8 mouse cellular contexts compared by ENCODE assay signal in genomic region chr2:18195691-18196396, GRCm38 (mm10).
DNase-seq lines count a peak whose midpoint lies in the region; ATAC-seq lines count a peak whose summit lies in the region.

No protein-coding gene starts in this region.

- no peak for DNase-seq in forebrain, embryonic 11.5 days (ENCODE audit: low spot score)
- peak; percentile 91 for DNase-seq in 3T3-L1 (ENCODE audit: low read depth, low spot score)
- DNase-seq in fat pad, adult 2 months (ENCODE audit: extremely low read depth, low read depth, low spot score), result peak; percentile 55
- no peak for DNase-seq in layer of hippocampus, adult 8-10 months (ENCODE audit: low spot score in 2 of 2)
- DNase-seq in midbrain, embryonic 10.5 days (ENCODE audit: low spot score), result no peak
- DNase-seq in urinary bladder, postnatal 25 days (ENCODE audit: low spot score), result no peak

- no peaks in the 10 kb centered on the region for H3K27me3 ChIP-seq in forebrain, embryonic 12.5 days
- H3K27me3 ChIP-seq in forebrain, embryonic 11.5 days (ENCODE audit: control insufficient read depth, insufficient read depth, low read length), result no peaks in the 10 kb centered on the region
- no peaks in the 10 kb centered on the region for H3K27me3 ChIP-seq in limb, embryonic 15.5 days
- H3K27me3 ChIP-seq in midbrain, embryonic 10.5 days (ENCODE audit: low read depth, poor library complexity, severe bottlenecking), result no peaks in the 10 kb centered on the region

- 85% methylated on average over 3 of the region's 3 CpGs for WGBS in forebrain, embryonic 12.5 days
- WGBS in forebrain, embryonic 11.5 days, result 93% methylated on average over 3 of the region's 3 CpGs
- WGBS in limb, embryonic 15.5 days, result 58% methylated on average over 3 of the region's 3 CpGs
- 94% methylated on average over 3 of the region's 3 CpGs for WGBS in midbrain, embryonic 10.5 days

- peak; percentile 30; the same call in 1 of the 2 replicates for ATAC-seq in forebrain, embryonic 12.5 days (ENCODE audit: low FRiP score)
- no peak for ATAC-seq in forebrain, embryonic 11.5 days (replicated peaks; ENCODE audit: low FRiP score)
- ATAC-seq in limb, embryonic 15.5 days (ENCODE audit: insufficient number of reproducible peaks, low FRiP score, low TSS enrichment, low read depth), result peak; percentile 58; the same call in 1 of the 2 replicates

- no peak overlapping the region for H3K4me3 ChIP-seq in forebrain, embryonic 12.5 days (replicated peaks)
- H3K4me3 ChIP-seq in forebrain, embryonic 11.5 days (ENCODE audit: low read depth, low read length), result no peak overlapping the region
- H3K4me3 ChIP-seq in limb, embryonic 15.5 days, result no peak overlapping the region
- no peak overlapping the region for H3K4me3 ChIP-seq in midbrain, embryonic 10.5 days

- H3K4me2 ChIP-seq in forebrain, embryonic 12.5 days, result no peak overlapping the region
- no peak overlapping the region for H3K4me2 ChIP-seq in forebrain, embryonic 11.5 days (ENCODE audit: low read depth, low read length, severe bottlenecking)
- no peak overlapping the region for H3K4me2 ChIP-seq in limb, embryonic 15.5 days

- no peak overlapping the region for H3K9ac ChIP-seq in forebrain, embryonic 12.5 days
- H3K9ac ChIP-seq in forebrain, embryonic 11.5 days (ENCODE audit: low read length), result no peak overlapping the region
- no peak overlapping the region for H3K9ac ChIP-seq in limb, embryonic 15.5 days

- peaks cover 31% of the 10 kb centered on the region for H3K36me3 ChIP-seq in forebrain, embryonic 12.5 days (replicated peaks)
- no peaks in the 10 kb centered on the region; the same call in 1 of the 2 replicates for H3K36me3 ChIP-seq in forebrain, embryonic 11.5 days (ENCODE audit: control insufficient read depth, insufficient read depth, low read length)
- peaks cover 11% of the 10 kb centered on the region for H3K36me3 ChIP-seq in limb, embryonic 15.5 days
- H3K36me3 ChIP-seq in midbrain, embryonic 10.5 days, result peaks cover 77% of the 10 kb centered on the region

- H3K9me3 ChIP-seq in forebrain, embryonic 12.5 days, result no peaks in the 10 kb centered on the region
- no peaks in the 10 kb centered on the region for H3K9me3 ChIP-seq in forebrain, embryonic 11.5 days (ENCODE audit: control insufficient read depth, low read length)
- no peaks in the 10 kb centered on the region for H3K9me3 ChIP-seq in limb, embryonic 15.5 days
- H3K9me3 ChIP-seq in midbrain, embryonic 10.5 days (replicated peaks), result no peaks in the 10 kb centered on the region

- H3K27ac ChIP-seq in forebrain, embryonic 12.5 days, result no peak overlapping the region
- H3K27ac ChIP-seq in forebrain, embryonic 11.5 days (ENCODE audit: low read depth, low read length), result no peak overlapping the region
- no peak overlapping the region for H3K27ac ChIP-seq in limb, embryonic 15.5 days
- no peak overlapping the region for H3K27ac ChIP-seq in midbrain, embryonic 10.5 days (replicated peaks)

- H3K4me1 ChIP-seq in forebrain, embryonic 12.5 days, result no peaks in the 10 kb centered on the region
- no peaks in the 10 kb centered on the region for H3K4me1 ChIP-seq in forebrain, embryonic 11.5 days (replicated peaks; ENCODE audit: control insufficient read depth, insufficient read depth, low read length)
- 0 out of 2 replicates have a peak, but pooled peaks cover 9% of the 10 kb centered on the region for H3K4me1 ChIP-seq in limb, embryonic 15.5 days
- H3K4me1 ChIP-seq in midbrain, embryonic 10.5 days, result no peaks in the 10 kb centered on the region

Comparison
In these comparisons a context has a peak if more than half of its experiments do, and no peak if none do; other contexts are left out.
1. DNase-seq: peak in 3T3-L1 (single experiment) and fat pad, adult 2 months (single experiment); none in forebrain, embryonic 11.5 days (single experiment), layer of hippocampus, adult 8-10 months (0 of 2), midbrain, embryonic 10.5 days (single experiment) and urinary bladder, postnatal 25 days (single experiment).